Mouse (Mus musculus) liver, adult 2 months (tissue): Measurements from ENCODE around the gene Gm49392.
"Not testable (repeated sequence)": the region's sequence is repeated elsewhere in the genome, so short reads cannot be mapped to it uniquely, and the experiment has no call there.

Experiments used
- CTCF ChIP-seq: fragments of 200-500 bp; IDR thresholded peaks from 2 replicates; pipeline ENCODE4 v1.5.1; 2011; ENCODE audit warnings: low read depth, low read length, control low read depth
- POLR2A ChIP-seq: fragments of 200-500 bp; IDR thresholded peaks from 2 replicates; pipeline ENCODE4 v1.6.1; 2011; ENCODE audit warnings: low read length, control low read depth; ENCODE audit not compliant: insufficient read depth; ENCODE audit errors: extremely low read depth

- TF ChIP-seq CTCF, POLR2A: not testable (repeated sequence)
Measured at GRCm38 (mm10) chr13:60935490-60935889, 38.8 kb upstream of the Gm49392 start, which contains the start of gene Gm49393.
